Mouse (Mus musculus) myocyte (in vitro differentiated cells): ENCODE results near the gene Nup54. TPM values are rescaled to one million over a fixed set of nuclear protein-coding genes. Genes with fewer than 3 reads are reported as not detected.

ENCODE experiments used
- H3K27me3 ChIP-seq: one replicate; pipeline ENCODE4 v1.6.1; 2011; ENCODE audit not compliant: control insufficient read depth, insufficient read depth, insufficient read length
- H3K36me3 ChIP-seq: one replicate; pipeline ENCODE4 v1.6.1; 2011; ENCODE audit not compliant: control insufficient read depth, insufficient read depth
- H3K4me2 ChIP-seq: one replicate; pipeline ENCODE4 v1.6.1; 2011; ENCODE audit warnings: low read depth, control low read depth
- H3K4me3 ChIP-seq: one replicate; pipeline ENCODE4 v1.5.1; 2011; ENCODE audit warnings: mild to moderate bottlenecking, control low read depth, moderate library complexity
- H3K79me2 ChIP-seq: one replicate; pipeline ENCODE4 v1.6.1; 2011; ENCODE audit not compliant: control insufficient read depth, insufficient read depth
- H3ac ChIP-seq: one replicate; pipeline ENCODE4 v1.6.1; 2011; ENCODE audit not compliant: control insufficient read depth, insufficient read length
- CEBPB ChIP-seq: IDR thresholded peaks from 2 replicates; pipeline ENCODE4 v1.6.1; 2011; ENCODE audit warnings: mild to moderate bottlenecking, moderate library complexity; ENCODE audit not compliant: poor library complexity, insufficient read depth, severe bottlenecking
- E2F4 ChIP-seq: IDR thresholded peaks from one replicate; pipeline ENCODE4 v1.6.1; 2011; ENCODE audit warnings: mild to moderate bottlenecking, control low read depth, moderate library complexity; ENCODE audit not compliant: insufficient read depth
- MAX ChIP-seq: IDR thresholded peaks from one replicate; pipeline ENCODE4 v1.6.1; 2011; ENCODE audit warnings: low read depth, mild to moderate bottlenecking, control low read depth
- MYOD1 ChIP-seq, 3 experiments: IDR thresholded peaks; one replicate each; pipeline ENCODE4 v1.6.1; 2011; ENCODE audit warnings: control low read depth in 2 of 3, low read depth in 2 of 3, mild to moderate bottlenecking in 2 of 3, moderate library complexity in 1 of 3; ENCODE audit not compliant: insufficient read length in 2 of 3, control insufficient read depth in 1 of 3
- MYOG ChIP-seq, 3 experiments: IDR thresholded peaks; one replicate each; pipeline ENCODE4 v1.6.1; 2011; ENCODE audit warnings: control low read depth in 2 of 3, low read depth in 2 of 3, mild to moderate bottlenecking in 2 of 3; ENCODE audit not compliant: insufficient read length in 2 of 3, control insufficient read depth in 1 of 3, insufficient read depth in 1 of 3
- POLR2A ChIP-seq: IDR thresholded peaks from one replicate; pipeline ENCODE4 v1.6.1; 2011; ENCODE audit warnings: low read depth, mild to moderate bottlenecking, control low read depth, moderate library complexity; ENCODE audit not compliant: insufficient read length
- POLR2AphosphoS2 ChIP-seq: IDR thresholded peaks from one replicate; pipeline ENCODE4 v1.6.1; 2011; ENCODE audit warnings: low read depth, control low read depth; ENCODE audit not compliant: insufficient read length
- REST ChIP-seq: IDR thresholded peaks from one replicate; pipeline ENCODE4 v1.6.1; 2011; ENCODE audit warnings: mild to moderate bottlenecking, control low read depth, moderate library complexity; ENCODE audit not compliant: insufficient read depth, insufficient read length
- TCF12 ChIP-seq: IDR thresholded peaks from one replicate; pipeline ENCODE4 v1.6.1; 2011; ENCODE audit warnings: mild to moderate bottlenecking, control low read depth; ENCODE audit not compliant: poor library complexity, insufficient read depth, severe bottlenecking
- TCF3 ChIP-seq: IDR thresholded peaks from one replicate; pipeline ENCODE4 v1.6.1; 2011; ENCODE audit warnings: low read depth, control low read depth; ENCODE audit not compliant: insufficient read length
- USF1 ChIP-seq: IDR thresholded peaks from one replicate; pipeline ENCODE4 v1.6.1; 2011; ENCODE audit warnings: low read depth, mild to moderate bottlenecking, control low read depth, moderate library complexity
- polyA plus RNA-seq: library from polyadenylated mRNA; unstranded; fragments of >200 nt; fragmentation: generic; extraction: Trizol; gene quantifications from one replicate; pipeline ENCODE4 v1.2.1, GENCODE M21; 2012; ENCODE audit warnings: missing spikeins

The Nup54 gene
- polyA plus RNA-seq, 1 experiment, result 11.0 TPM

DNA sequence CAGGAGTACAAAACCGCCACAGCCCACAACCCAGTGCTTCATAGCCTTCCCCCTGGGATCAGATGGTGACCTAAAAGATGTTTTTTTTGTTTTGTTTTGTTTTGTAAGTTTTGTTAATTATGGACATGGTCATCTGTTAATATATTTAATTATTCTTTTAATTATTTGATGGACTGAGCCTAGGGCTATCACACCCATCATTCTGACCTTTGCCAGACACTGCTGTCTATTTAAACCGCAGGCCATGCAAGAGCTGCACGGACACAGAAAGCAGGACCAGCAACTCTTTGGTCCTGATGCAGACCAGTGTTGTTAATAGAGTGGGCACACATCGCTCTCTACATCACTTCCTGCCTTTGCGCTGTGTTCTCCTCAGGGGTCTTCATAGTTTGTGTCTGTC is 24.5 kb downstream of the Nup54 start:
- Histone ChIP-seq H3K4me3 (no peak overlapping the region), H3ac (no peak overlapping the region), H3K36me3 (no peaks in the 10 kb centered on the region), H3K4me2 (no peak overlapping the region), H3K79me2 (no peaks in the 10 kb centered on the region), H3K27me3 (no peaks in the 10 kb centered on the region)
- no peak for TF ChIP-seq TCF3
- no peak for TF ChIP-seq MYOG (IDR thresholded peaks at IDR 0.05; ENCODE audit: control insufficient read depth in 1 of 3, insufficient read depth in 1 of 3, insufficient read length in 2 of 3, low read depth in 2 of 3)

DNA sequence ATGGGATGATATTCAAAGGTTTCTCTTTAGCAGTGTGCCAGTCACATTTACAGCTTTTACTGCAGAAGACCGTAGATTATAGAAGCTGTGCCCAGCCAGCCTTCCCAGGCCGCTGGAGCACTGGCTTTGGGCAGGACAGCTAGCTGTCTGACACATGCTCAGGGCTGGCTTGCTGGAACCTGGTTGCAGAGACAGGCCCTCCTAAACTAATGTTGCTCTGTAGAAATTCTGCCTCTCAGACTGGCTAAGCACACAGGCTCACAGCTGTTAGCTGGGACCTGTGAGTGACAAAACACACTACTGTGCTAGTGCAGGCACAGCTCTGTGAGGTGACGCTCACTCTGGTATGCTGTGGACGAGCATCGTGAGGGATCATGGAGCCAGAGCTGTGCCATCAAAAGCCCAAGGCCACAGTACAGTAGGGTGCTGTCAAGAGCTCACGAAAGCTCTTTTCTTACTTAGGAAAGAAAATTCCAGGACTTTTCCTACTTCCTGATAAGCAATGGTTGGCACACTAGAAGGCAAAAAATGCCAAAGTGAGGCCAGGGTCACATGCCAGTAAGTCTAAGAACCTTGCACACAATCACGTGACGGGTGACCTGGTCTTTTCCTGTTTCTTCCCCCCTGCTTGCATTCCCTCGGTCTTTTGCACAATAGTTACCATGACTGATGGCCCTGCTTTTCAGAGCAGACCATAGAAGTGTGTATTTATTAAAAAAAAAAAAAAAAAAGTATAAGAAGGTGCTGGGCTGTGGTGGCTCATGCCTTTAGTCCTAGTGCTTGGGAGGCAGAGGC is 25.5 kb downstream of the Nup54 start:
- Histone ChIP-seq H3K79me2 (no peaks in the 10 kb centered on the region), H3K4me3 (no peak overlapping the region), H3ac (no peak overlapping the region), H3K4me2 (no peak overlapping the region), H3K36me3 (no peaks in the 10 kb centered on the region), H3K27me3 (no peaks in the 10 kb centered on the region)
- no peak for TF ChIP-seq REST
- no peak for TF ChIP-seq CEBPB
- no peak for TF ChIP-seq POLR2A
- TF ChIP-seq USF1, result no peak
- no peak for TF ChIP-seq TCF3
- no peak for TF ChIP-seq TCF12

DNA sequence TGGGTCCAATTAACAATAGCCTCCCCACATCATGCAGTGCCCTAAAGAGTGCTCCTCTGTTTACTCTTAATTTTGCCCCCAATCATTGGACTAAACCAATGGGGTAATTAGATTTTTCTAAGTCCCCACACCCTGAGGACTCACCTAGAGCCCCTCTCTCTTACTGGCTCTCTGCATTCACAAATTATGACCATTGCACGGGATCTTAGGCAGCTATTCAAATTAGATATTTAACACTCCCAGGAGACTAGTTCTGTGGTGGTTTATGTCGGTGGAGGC is 30.7 kb downstream of the Nup54 start:
- Histone ChIP-seq H3ac (no peak overlapping the region), H3K27me3 (no peaks in the 10 kb centered on the region), H3K4me3 (no peak overlapping the region), H3K79me2 (no peaks in the 10 kb centered on the region), H3K36me3 (no peaks in the 10 kb centered on the region), H3K4me2 (no peak overlapping the region)
- no peak for TF ChIP-seq MYOG (IDR thresholded peaks at IDR 0.05; ENCODE audit: control insufficient read depth in 1 of 3, insufficient read depth in 1 of 3, insufficient read length in 2 of 3, low read depth in 2 of 3)
- TF ChIP-seq E2F4, result no peak
- no peak for TF ChIP-seq TCF12
- TF ChIP-seq POLR2A, result no peak

DNA sequence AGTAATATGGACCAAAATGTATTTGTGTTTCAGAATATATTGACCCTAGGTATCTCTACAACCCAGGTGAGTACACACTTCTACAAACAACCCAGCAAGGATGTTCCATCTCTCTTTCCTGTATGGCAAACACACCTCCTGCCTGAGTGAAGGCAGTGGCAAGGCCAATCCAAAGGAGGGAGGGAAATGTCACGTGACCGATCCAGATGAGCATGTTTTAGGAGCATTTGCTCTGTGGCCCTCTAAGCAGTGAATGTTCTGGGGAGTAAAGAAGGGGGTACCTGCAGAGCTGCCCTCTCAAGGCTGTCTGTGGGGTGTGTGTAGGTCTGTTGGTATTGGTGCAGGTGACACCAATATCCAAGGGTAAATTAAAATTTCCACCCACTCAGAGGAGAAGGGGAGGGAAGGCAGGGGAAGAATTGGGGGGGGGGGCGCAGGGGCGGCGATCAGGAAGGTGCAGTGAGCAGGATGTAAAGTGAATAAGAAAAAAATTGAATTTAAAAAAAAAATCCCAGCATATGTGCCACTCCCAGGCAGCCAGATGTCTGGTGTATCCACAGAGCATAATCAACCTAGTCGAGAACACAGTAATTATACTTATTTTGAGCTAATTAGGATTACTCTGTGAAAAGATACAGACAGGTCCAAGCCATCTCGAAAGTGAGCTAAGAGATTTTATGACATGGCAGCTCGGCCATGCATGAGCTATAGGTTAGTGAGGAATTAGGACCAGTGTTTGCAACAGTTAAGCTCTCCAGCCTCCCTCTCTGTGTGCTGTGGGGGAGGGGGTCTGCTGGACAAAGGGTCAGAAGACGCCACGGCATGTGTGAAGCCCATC is 31.2 kb downstream of the Nup54 start:
- Histone ChIP-seq H3K36me3 (no peaks in the 10 kb centered on the region), H3ac (no peak overlapping the region), H3K79me2 (no peaks in the 10 kb centered on the region), H3K4me3 (no peak overlapping the region), H3K27me3 (no peaks in the 10 kb centered on the region), H3K4me2 (no peak overlapping the region)
- TF ChIP-seq MYOG (IDR thresholded peaks at IDR 0.05; ENCODE audit: control insufficient read depth in 1 of 3, insufficient read depth in 1 of 3, insufficient read length in 2 of 3, low read depth in 2 of 3), result no peak
- TF ChIP-seq CEBPB, result no peak
- TF ChIP-seq USF1, result peak; percentile 15

DNA sequence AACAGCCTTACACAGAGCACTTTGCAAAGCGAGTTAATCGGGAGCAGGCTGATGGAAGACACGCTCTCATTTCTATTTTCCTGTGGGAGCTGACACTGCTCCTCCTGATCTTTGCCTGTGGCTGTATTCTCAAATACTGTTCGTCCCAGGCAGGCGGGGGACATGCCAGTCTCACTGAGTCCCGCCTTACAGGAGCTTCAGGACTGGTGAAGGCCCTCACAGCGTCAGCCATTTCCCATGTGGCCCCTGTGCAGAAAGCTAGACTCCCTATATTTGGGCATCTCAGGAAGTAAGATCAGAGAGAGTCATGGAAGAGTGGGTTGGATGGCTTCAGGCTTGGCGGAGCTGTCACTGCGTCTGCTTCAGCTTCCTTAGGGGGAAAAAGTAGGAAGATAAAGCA is 32.2 kb downstream of the Nup54 start:
- Histone ChIP-seq H3K4me2 (no peak overlapping the region), H3ac (no peak overlapping the region), H3K4me3 (no peak overlapping the region), H3K36me3 (no peaks in the 10 kb centered on the region), H3K27me3 (no peaks in the 10 kb centered on the region), H3K79me2 (no peaks in the 10 kb centered on the region)
- TF ChIP-seq MYOG (IDR thresholded peaks at IDR 0.05; ENCODE audit: control insufficient read depth in 1 of 3, insufficient read depth in 1 of 3, insufficient read length in 2 of 3, low read depth in 2 of 3) (no peak), MYOD1 (IDR thresholded peaks at IDR 0.05; ENCODE audit: control insufficient read depth in 1 of 3, insufficient read length in 2 of 3, low read depth in 2 of 3) (no peak), POLR2AphosphoS2 (no peak), TCF3 (no peak), POLR2A (no peak)

DNA sequence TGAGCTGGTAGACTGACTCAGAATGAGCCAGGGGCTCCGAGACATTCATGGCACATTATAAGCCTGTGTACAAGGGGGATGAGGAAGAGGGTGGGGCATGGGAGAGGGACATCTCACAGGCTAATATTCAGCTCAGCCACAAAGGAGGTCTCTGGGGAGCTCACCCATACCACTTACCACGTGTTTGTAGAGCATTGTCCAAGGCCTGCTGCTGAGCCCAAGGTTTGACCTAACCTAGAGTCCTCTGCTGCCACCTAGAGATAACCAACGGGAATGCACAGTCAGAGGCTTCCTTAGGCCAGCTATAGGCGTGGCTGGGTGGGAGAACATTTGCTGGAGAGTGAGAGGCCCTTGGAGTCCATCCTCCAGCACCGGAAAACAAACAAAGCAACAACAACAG is 36.9 kb downstream of the Nup54 start:
- peak overlapping the region; percentile 12 for H3K4me2 ChIP-seq
- no peak overlapping the region for H3ac ChIP-seq
- H3K79me2 ChIP-seq, result no peaks in the 10 kb centered on the region
- no peak overlapping the region for H3K4me3 ChIP-seq
- no peaks in the 10 kb centered on the region for H3K27me3 ChIP-seq
- no peak for TF ChIP-seq TCF12
- TF ChIP-seq USF1, result peak; percentile 28
- no peak for TF ChIP-seq TCF3
- no peak for TF ChIP-seq MAX
- no peak for TF ChIP-seq REST
- H3K36me3 ChIP-seq, result no peaks in the 10 kb centered on the region
